Comparison of ENCODE assay signal across 8 mouse cellular contexts in genomic region chr12:100958621-100959592, GRCm38 (mm10). TPM values are rescaled to one million over a fixed set of nuclear protein-coding genes. Genes with fewer than 3 reads are reported as not detected.
DNase-seq lines count a peak whose midpoint lies in the region; ATAC-seq and TF ChIP-seq lines count a peak whose summit lies in the region.

No protein-coding gene starts in this region.

- ATAC-seq in heart, embryonic 11.5 days (replicated peaks; ENCODE audit: insufficient number of reproducible peaks, low FRiP score, low TSS enrichment) = no peak
- ATAC-seq in Patski = peak; percentile 32

- CTCF ChIA-PET in Patski (lab: Charles Lee) = interaction anchor here (0.6 to 6.5 kb wide), 15 partner anchors 9 to 76 kb away, joined by 3 to 60 read pairs (median 5); partner anchors contain the start of gene Ccdc88c

- no peak overlapping the region for H3K9ac ChIP-seq in heart, embryonic 11.5 days (ENCODE audit: low read depth, low read length)

- H3K27ac ChIP-seq in heart, embryonic 11.5 days (ENCODE audit: low read depth, low read length) = no peak overlapping the region
- H3K27ac ChIP-seq in gastrocnemius, adult 2 months = peak overlapping the region; percentile 59

- POLR2A ChIA-PET in Patski (lab: Charles Lee) = interaction anchor here (0.9 to 1.5 kb wide), 3 partner anchors 15 to 70 kb away, joined by 3 to 4 read pairs (median 3); partner anchors contain the start of gene Ccdc88c

- H3K9me3 ChIP-seq in heart, embryonic 11.5 days (replicated peaks; ENCODE audit: control insufficient read depth, low read length) = no peaks in the 10 kb centered on the region

- H3K36me3 ChIP-seq in heart, embryonic 11.5 days (ENCODE audit: control insufficient read depth, insufficient read depth, low read length) = no peaks in the 10 kb centered on the region

- DNase-seq in heart, adult 18-20 months = peak; percentile 76 to 79
- no peak for DNase-seq in Patski (ENCODE audit: low read depth, low spot score)
- DNase-seq in gastrocnemius, adult 2 months = peak; percentile 81
- DNase-seq in kidney, adult 18-20 months = peak; percentile 51
- DNase-seq in lung, postnatal 4 days = peak; percentile 34 to 61
- DNase-seq in left cerebral cortex, adult 18-20 months (ENCODE audit: low spot score in 2 of 2) = no peak
- DNase-seq in frontal cortex, postnatal 14 days (ENCODE audit: low spot score in 2 of 2) = no peak

- peaks cover 9% of the 10 kb centered on the region; the same call in 1 of the 2 replicates for H3K4me1 ChIP-seq in heart, embryonic 11.5 days (ENCODE audit: control insufficient read depth, insufficient read depth, low read length)

- in situ Hi-C loops in Patski (cut with MboI; ENCODE audit: low pct_unique_long_range_greater_than_20kb) = loop anchor here (5.0 kb wide), 1 partner anchor 68 kb away; the partner anchor contains the start of gene Ccdc88c

- TF ChIP-seq CTCF in Patski (IDR thresholded peaks at IDR 0.05) = no peak
- TF ChIP-seq CTCF in gastrocnemius, adult 2 months (IDR thresholded peaks at IDR 0.05) = no peak

- no peak overlapping the region for H3K4me3 ChIP-seq in heart, embryonic 11.5 days (ENCODE audit: low read depth, low read length)
- peak overlapping the region; percentile 13 for H3K4me3 ChIP-seq in gastrocnemius, adult 2 months

- intact Hi-C loops in gastrocnemius, adult 2 months (cut with DNase I) = no loop called here

- 44% methylated on average over 15 of the region's 15 CpGs for WGBS in heart, embryonic 11.5 days (ENCODE audit: insufficient replicate concordance)

- peaks cover 64% of the 10 kb centered on the region for H3K27me3 ChIP-seq in heart, embryonic 11.5 days (ENCODE audit: control insufficient read depth, insufficient read depth, low read length)
- H3K27me3 ChIP-seq in Patski = no peaks in the 10 kb centered on the region

- no peak overlapping the region for H3K4me2 ChIP-seq in heart, embryonic 11.5 days

RNA-seq across cellular contexts. Expression of gene Gpr68, which starts 50.9 kb away (rescaled TPM):
- 1 to 10 TPM in 1 of 2 experiments, under 1 TPM in 1; 0.45 to 1.5 TPM for total RNA-seq in heart, adult 18-20 months (2021)
- polyA plus RNA-seq in heart, embryonic 11.5 days (2014; fragmentation: Nextera tagmentation; extraction: Ambion mirVana) = 3.2 and 4.2 TPM in 2 replicates
- 0.08 TPM for polyA plus RNA-seq in Patski (2021)
- under 1 TPM in 1 of 2 experiments, not detected in 1; 0.14 TPM for total RNA-seq in gastrocnemius, adult 2 months (2021)
- total RNA-seq in left cerebral cortex, adult 18-20 months (2021) = 10 to 100 TPM; 18.0 to 19.0 TPM

Comparison
In these comparisons a context has a peak if more than half of its experiments do, and no peak if none do; other contexts are left out.
1. DNase-seq: peak in heart, adult 18-20 months (2 of 2), gastrocnemius, adult 2 months (single experiment), kidney, adult 18-20 months (single experiment) and lung, postnatal 4 days (2 of 2); none in Patski (single experiment), left cerebral cortex, adult 18-20 months (0 of 2) and frontal cortex, postnatal 14 days (0 of 2).
2. RNA of gene Gpr68, which starts 50.9 kb away (total RNA-seq): 18.0 to 19.0 TPM in left cerebral cortex, adult 18-20 months; 0.45 to 1.5 TPM in heart, adult 18-20 months and 0.14 TPM in gastrocnemius, adult 2 months; every median in the first group is over 4 times any median in the second.